Mouse (Mus musculus): ENCODE results near the gene Eif4e. TPM values are rescaled to one million over a fixed set of nuclear protein-coding genes. Genes with fewer than 3 reads are reported as not detected.
A peak's percentile ranks its signal among the peaks of the same experiment; 100 is the strongest.

Gene Eif4e
- 299 and 311 TPM in 2 replicates for polyA plus RNA-seq (2015; fragmentation: Nextera tagmentation; extraction: Ambion mirVana)

- H3K9me3 ChIP-seq (replicated peaks), result no peaks in the 10 kb centered on the region
- WGBS, result 3% methylated on average over 39 of the region's 39 CpGs
- H3K4me2 ChIP-seq (replicated peaks), result peak within 1 kb of the TSS; percentile 80
- H3K4me3 ChIP-seq (replicated peaks), result peak within 1 kb of the TSS; percentile 89
- H3K36me3 ChIP-seq, result no peaks in the 10 kb centered on the region
- peaks cover 31% of the 10 kb centered on the region for H3K4me1 ChIP-seq
- H3K9ac ChIP-seq, result peak within 1 kb of the TSS; percentile 63
- H3K27me3 ChIP-seq, result no peaks in the 10 kb centered on the region
- peak within 1 kb of the TSS; percentile 96 for H3K27ac ChIP-seq (replicated peaks)
- no peak for ATAC-seq (ENCODE audit: insufficient number of reproducible peaks, low FRiP score, low TSS enrichment, low read depth)
Observed at GRCm38 (mm10) chr3:138526073-138526915, at the start of gene Eif4e. Gene Eif4e (plus strand): TSS chr3:138526179.

DNA sequence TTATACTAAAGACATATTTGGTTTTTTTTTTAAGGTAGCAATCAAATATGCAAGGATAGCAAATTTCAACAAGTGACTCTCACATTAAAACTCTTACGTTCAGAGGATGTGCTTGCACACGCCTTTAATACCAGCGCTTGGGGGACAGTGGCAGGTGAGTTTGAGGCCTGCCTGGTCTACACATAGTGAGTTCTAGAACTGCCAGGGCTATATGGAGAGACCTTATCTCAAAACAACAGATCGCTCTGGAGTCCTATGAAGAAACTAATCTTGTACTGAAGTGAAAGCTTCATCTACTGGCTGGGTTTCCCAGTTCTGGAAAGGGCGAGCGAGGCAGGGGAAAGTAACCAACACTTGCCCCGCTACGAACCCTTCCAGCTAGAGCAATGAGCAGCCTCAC is 46.5 kb upstream of the Eif4e start:
- no peak overlapping the region for H3K9ac ChIP-seq
- no peaks in the 10 kb centered on the region for H3K27me3 ChIP-seq
- 88% methylated on average over 8 of the region's 8 CpGs for WGBS
- H3K36me3 ChIP-seq, result peaks cover 16% of the 10 kb centered on the region
- no peak overlapping the region for H3K4me2 ChIP-seq (replicated peaks)
- ATAC-seq (ENCODE audit: insufficient number of reproducible peaks, low FRiP score, low TSS enrichment, low read depth), result no peak
- no peaks in the 10 kb centered on the region for H3K4me1 ChIP-seq
- H3K4me3 ChIP-seq (replicated peaks), result no peak overlapping the region
- H3K9me3 ChIP-seq (replicated peaks), result no peaks in the 10 kb centered on the region
- H3K27ac ChIP-seq (replicated peaks), result no peak overlapping the region

GRCm38 (mm10) chr3:138481526-138482284 is 44.3 kb upstream of the Eif4e start:
- WGBS, result 78% methylated on average over 14 of the region's 14 CpGs
- H3K4me3 ChIP-seq (replicated peaks), result no peak overlapping the region
- H3K36me3 ChIP-seq, result peaks cover 30% of the 10 kb centered on the region
- ATAC-seq (ENCODE audit: insufficient number of reproducible peaks, low FRiP score, low TSS enrichment, low read depth), result no peak
- H3K27ac ChIP-seq (replicated peaks), result no peak overlapping the region
- no peaks in the 10 kb centered on the region for H3K4me1 ChIP-seq
- no peaks in the 10 kb centered on the region for H3K9me3 ChIP-seq (replicated peaks)
- H3K4me2 ChIP-seq (replicated peaks), result no peak overlapping the region
- H3K9ac ChIP-seq, result no peak overlapping the region
- H3K27me3 ChIP-seq, result no peaks in the 10 kb centered on the region

DNA sequence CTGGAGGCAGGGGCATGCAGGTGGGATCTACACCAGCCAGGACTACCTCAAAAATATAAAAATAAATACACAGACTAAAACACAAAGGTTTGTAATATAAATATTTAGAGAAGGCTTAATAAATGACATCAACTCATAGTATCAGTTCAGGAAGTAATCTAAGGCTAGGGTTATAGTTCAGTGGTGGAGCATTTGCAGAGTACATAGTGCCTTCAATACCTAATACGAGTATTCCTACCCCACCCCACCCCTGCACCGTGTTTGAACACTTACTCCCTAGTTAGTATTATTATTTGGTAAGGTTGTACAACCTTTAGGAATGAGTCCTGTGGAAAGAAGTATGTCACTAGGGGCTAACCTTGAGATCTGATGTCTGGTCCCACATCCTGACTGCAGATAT is 42.7 kb upstream of the Eif4e start:
- Histone ChIP-seq H3K27me3 (no peaks in the 10 kb centered on the region), H3K9me3 (replicated peaks) (no peaks in the 10 kb centered on the region), H3K4me3 (replicated peaks) (no peak overlapping the region), H3K4me2 (replicated peaks) (no peak overlapping the region), H3K27ac (replicated peaks) (no peak overlapping the region), H3K36me3 (peaks cover 31% of the 10 kb centered on the region), H3K9ac (no peak overlapping the region), H3K4me1 (peaks cover 8% of the 10 kb centered on the region)
- WGBS, result 93% methylated on average over 2 of the region's 2 CpGs
- ATAC-seq (ENCODE audit: insufficient number of reproducible peaks, low FRiP score, low TSS enrichment, low read depth), result no peak

- peak overlapping the region; percentile 47 for H3K9ac ChIP-seq
- no peaks in the 10 kb centered on the region for H3K9me3 ChIP-seq (replicated peaks)
- peak overlapping the region; percentile 59 for H3K4me2 ChIP-seq (replicated peaks)
- H3K4me1 ChIP-seq, result peaks cover 10% of the 10 kb centered on the region
- H3K27me3 ChIP-seq, result no peaks in the 10 kb centered on the region
- peaks cover 17% of the 10 kb centered on the region for H3K36me3 ChIP-seq
- peak overlapping the region; percentile 71 for H3K27ac ChIP-seq (replicated peaks)
- H3K4me3 ChIP-seq (replicated peaks), result peak overlapping the region; percentile 63
- WGBS, result under 1% methylated on average over 61 of the region's 61 CpGs
- peak; percentile 56 for ATAC-seq (ENCODE audit: insufficient number of reproducible peaks, low FRiP score, low TSS enrichment, low read depth)
Observed at GRCm38 (mm10) chr3:138488584-138489326, 37.2 kb upstream of the Eif4e start.

GRCm38 (mm10) chr3:138489327-138490033 is 36.5 kb upstream of the Eif4e start, which contains the start of gene Metap1:
Gene Metap1 (minus strand): TSS chr3:138489515.
- Histone ChIP-seq H3K9me3 (replicated peaks) (no peaks in the 10 kb centered on the region), H3K36me3 (peaks cover 15% of the 10 kb centered on the region), H3K4me2 (replicated peaks) (peak within 1 kb of the TSS; percentile 59), H3K4me1 (peaks cover 10% of the 10 kb centered on the region), H3K27me3 (no peaks in the 10 kb centered on the region), H3K4me3 (replicated peaks) (peak within 1 kb of the TSS; percentile 63), H3K27ac (replicated peaks) (peak within 1 kb of the TSS; percentile 71), H3K9ac (peak within 1 kb of the TSS; percentile 47)
- under 1% methylated on average over 38 of the region's 65 CpGs for WGBS
- ATAC-seq (ENCODE audit: insufficient number of reproducible peaks, low FRiP score, low TSS enrichment, low read depth), result peak; percentile 98

DNA sequence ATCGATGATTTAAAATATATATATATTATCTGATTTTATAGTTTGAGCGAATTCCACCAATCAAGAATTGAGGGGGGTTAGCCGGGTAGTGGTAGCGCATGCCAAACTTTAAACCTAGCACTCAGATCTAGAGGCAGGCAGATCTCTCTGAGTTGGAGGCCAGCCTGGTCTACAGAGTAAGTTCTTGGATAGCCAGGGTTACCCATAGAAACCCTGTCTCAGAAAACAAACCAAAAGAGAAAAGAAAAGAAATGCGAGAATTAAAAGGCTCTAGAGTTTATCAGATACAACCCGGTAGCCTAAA is 36.0 kb upstream of the Eif4e start:
- Histone ChIP-seq H3K9me3 (replicated peaks) (no peaks in the 10 kb centered on the region), H3K36me3 (peaks cover 10% of the 10 kb centered on the region; the same call in 1 of the 2 replicates), H3K9ac (no peak overlapping the region), H3K27me3 (no peaks in the 10 kb centered on the region), H3K4me2 (replicated peaks) (peak overlapping the region; percentile 59), H3K4me3 (replicated peaks) (peak overlapping the region; percentile 63), H3K4me1 (peaks cover 10% of the 10 kb centered on the region), H3K27ac (replicated peaks) (0 out of 2 replicates have a peak overlapping the region, but pooled peaks have one; percentile 58)
- 23% methylated on average over 6 of the region's 6 CpGs for WGBS
- ATAC-seq (ENCODE audit: insufficient number of reproducible peaks, low FRiP score, low TSS enrichment, low read depth), result no peak

- no peaks in the 10 kb centered on the region for H3K4me1 ChIP-seq
- no peak overlapping the region for H3K27ac ChIP-seq (replicated peaks)
- H3K36me3 ChIP-seq, result no peaks in the 10 kb centered on the region
- WGBS, result 74% methylated on average over 3 of the region's 3 CpGs
- H3K4me3 ChIP-seq (replicated peaks), result no peak overlapping the region
- no peaks in the 10 kb centered on the region for H3K27me3 ChIP-seq
- H3K4me2 ChIP-seq (replicated peaks), result no peak overlapping the region
- ATAC-seq (ENCODE audit: insufficient number of reproducible peaks, low FRiP score, low TSS enrichment, low read depth), result no peak
- H3K9me3 ChIP-seq (replicated peaks), result no peaks in the 10 kb centered on the region
- H3K9ac ChIP-seq, result no peak overlapping the region
Observed at GRCm38 (mm10) chr3:138493668-138494067, 32.3 kb upstream of the Eif4e start.

GRCm38 (mm10) chr3:138494565-138494964 is 31.4 kb upstream of the Eif4e start:
- no peaks in the 10 kb centered on the region for H3K4me1 ChIP-seq
- H3K9ac ChIP-seq, result no peak overlapping the region
- WGBS, result 50% methylated on average over 1 of the region's 1 CpGs
- H3K4me2 ChIP-seq (replicated peaks), result no peak overlapping the region
- H3K27ac ChIP-seq (replicated peaks), result no peak overlapping the region
- H3K27me3 ChIP-seq, result no peaks in the 10 kb centered on the region
- no peaks in the 10 kb centered on the region for H3K36me3 ChIP-seq
- no peak for ATAC-seq (ENCODE audit: insufficient number of reproducible peaks, low FRiP score, low TSS enrichment, low read depth)
- H3K9me3 ChIP-seq (replicated peaks), result no peaks in the 10 kb centered on the region
- no peak overlapping the region for H3K4me3 ChIP-seq (replicated peaks)

- no peaks in the 10 kb centered on the region for H3K4me1 ChIP-seq
- no peak overlapping the region for H3K4me2 ChIP-seq (replicated peaks)
- no peaks in the 10 kb centered on the region for H3K9me3 ChIP-seq (replicated peaks)
- 0 out of 2 replicates have a peak overlapping the region, but pooled peaks have one; percentile 35 for H3K27ac ChIP-seq (replicated peaks)
- H3K36me3 ChIP-seq, result no peaks in the 10 kb centered on the region
- WGBS, result 72% methylated on average over 11 of the region's 11 CpGs
- H3K4me3 ChIP-seq (replicated peaks), result no peak overlapping the region
- no peak overlapping the region for H3K9ac ChIP-seq
- ATAC-seq (ENCODE audit: insufficient number of reproducible peaks, low FRiP score, low TSS enrichment, low read depth), result no peak
- no peaks in the 10 kb centered on the region for H3K27me3 ChIP-seq
Observed at GRCm38 (mm10) chr3:138495166-138496145, 30.5 kb upstream of the Eif4e start.

All from embryonic facial prominence, embryonic 15.5 days (tissue).